16 mouse cellular contexts compared by ENCODE assay signal in the genomic region with DNA sequence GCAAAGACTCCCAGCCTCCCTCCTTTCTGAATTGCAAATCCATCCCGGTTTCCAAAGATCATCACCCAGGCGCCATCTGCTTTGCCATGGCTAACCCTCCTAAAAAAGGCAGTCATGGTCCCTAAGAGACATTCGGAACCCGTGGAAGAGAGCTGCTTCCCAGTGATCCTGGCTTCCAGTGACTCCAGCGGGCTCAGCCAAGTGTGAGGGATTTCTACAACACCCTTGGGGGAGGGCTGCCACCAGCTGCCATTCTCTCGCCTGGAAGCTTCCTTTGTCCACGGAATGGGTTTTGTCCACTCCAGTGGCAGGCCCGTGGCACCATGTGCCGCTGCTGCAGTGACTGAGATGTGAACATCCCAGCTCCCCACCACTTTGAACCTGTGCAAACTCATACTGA.
DNase-seq lines count a peak whose midpoint lies in the region; ATAC-seq and TF ChIP-seq lines count a peak whose summit lies in the region.
"Had no signal": no experiment of that assay in that cellular context is flagged by ENCODE, and none has a peak within 500 bp of the region (broad histone marks: within the 10 kb centered on the region; RNA-seq: fewer than 3 reads in every experiment).

No protein-coding gene starts in this region.

- peak; percentile 40; the same call in 1 of the 2 replicates for ATAC-seq in kidney, postnatal 0 days (replicated peaks; ENCODE audit: low FRiP score, low read depth)
- peak; percentile 36; the same call in 1 of the 2 replicates for ATAC-seq in forebrain, embryonic 12.5 days (ENCODE audit: low FRiP score)
- ATAC-seq in hindbrain, embryonic 13.5 days (ENCODE audit: low FRiP score): 0 out of 2 replicates have a peak, but pooled peaks have one; percentile 14
- no peak for ATAC-seq in neural tube, embryonic 15.5 days (ENCODE audit: low FRiP score)
- ATAC-seq in CD4-positive, CD25-positive, alpha-beta regulatory T cell, adult 4 months: no peak

- DNase-seq in kidney, postnatal 0 days (ENCODE audit: low spot score): no peak
- no peak for DNase-seq in kidney, postnatal 25 days
- DNase-seq in adrenal gland, adult (ENCODE audit: inconsistent age in 2 of 2, low spot score in 1 of 2): no peak
- DNase-seq: adrenal gland, postnatal 36 days; heart, postnatal 14 days; kidney, adult 11 months; layer of hippocampus, postnatal 36 days; liver, embryonic 13.5 days; spleen, adult 18-20 months; thymus, postnatal 14 days had no signal

- peaks cover 22% of the 10 kb centered on the region; the same call in 1 of the 2 replicates for H3K27me3 ChIP-seq in kidney, postnatal 0 days (ENCODE audit: insufficient read depth, low read length)
- H3K27me3 ChIP-seq in forebrain, embryonic 12.5 days: peaks cover 53% of the 10 kb centered on the region
- H3K27me3 ChIP-seq in hindbrain, embryonic 13.5 days: peaks cover 74% of the 10 kb centered on the region
- H3K27me3 ChIP-seq in neural tube, embryonic 15.5 days (replicated peaks): peaks cover 60% of the 10 kb centered on the region

- no peak overlapping the region for H3K9ac ChIP-seq in kidney, postnatal 0 days (ENCODE audit: low read depth, low read length)
- H3K9ac ChIP-seq in forebrain, embryonic 12.5 days: no peak overlapping the region
- no peak overlapping the region for H3K9ac ChIP-seq in hindbrain, embryonic 13.5 days
- no peak overlapping the region for H3K9ac ChIP-seq in neural tube, embryonic 15.5 days (replicated peaks)
- H3K9ac ChIP-seq: embryonic facial prominence, embryonic 13.5 days; liver, embryonic 13.5 days had no signal

- no peaks in the 10 kb centered on the region for H3K9me3 ChIP-seq in kidney, postnatal 0 days (replicated peaks; ENCODE audit: low read length)
- H3K9me3 ChIP-seq in forebrain, embryonic 12.5 days: no peaks in the 10 kb centered on the region
- H3K9me3 ChIP-seq in hindbrain, embryonic 13.5 days: no peaks in the 10 kb centered on the region
- no peaks in the 10 kb centered on the region for H3K9me3 ChIP-seq in neural tube, embryonic 15.5 days (replicated peaks)
- H3K9me3 ChIP-seq: embryonic facial prominence, embryonic 13.5 days; limb, embryonic 10.5 days; liver, embryonic 13.5 days had no signal

- H3K4me2 ChIP-seq in kidney, postnatal 0 days (ENCODE audit: low read length): no peak overlapping the region
- peak overlapping the region; percentile 27 for H3K4me2 ChIP-seq in forebrain, embryonic 12.5 days
- H3K4me2 ChIP-seq in hindbrain, embryonic 13.5 days: 0 out of 2 replicates have a peak overlapping the region, but pooled peaks have one; percentile 6
- H3K4me2 ChIP-seq in neural tube, embryonic 15.5 days: peak overlapping the region; percentile 9; the same call in 1 of the 2 replicates
- H3K4me2 ChIP-seq: embryonic facial prominence, embryonic 13.5 days; liver, embryonic 13.5 days had no signal

- 13% methylated on average over 9 of the region's 9 CpGs for WGBS in kidney, postnatal 0 days
- WGBS in forebrain, embryonic 12.5 days: 2% methylated on average over 9 of the region's 9 CpGs
- WGBS in hindbrain, embryonic 13.5 days: 6% methylated on average over 9 of the region's 9 CpGs
- 5% methylated on average over 9 of the region's 9 CpGs for WGBS in neural tube, embryonic 15.5 days

- no peak for TF ChIP-seq CTCF in kidney, postnatal 0 days (IDR thresholded peaks at IDR 0.05; ENCODE audit: low read depth)

- H3K27ac ChIP-seq in kidney, postnatal 0 days: no peak overlapping the region
- peak overlapping the region; percentile 19; the same call in 1 of the 2 replicates for H3K27ac ChIP-seq in forebrain, embryonic 12.5 days
- H3K27ac ChIP-seq in hindbrain, embryonic 13.5 days: no peak overlapping the region
- no peak overlapping the region for H3K27ac ChIP-seq in neural tube, embryonic 15.5 days (replicated peaks)
- H3K27ac ChIP-seq: embryonic facial prominence, embryonic 13.5 days; limb, embryonic 10.5 days; liver, embryonic 13.5 days had no signal

- H3K4me3 ChIP-seq in kidney, postnatal 0 days (replicated peaks; ENCODE audit: low read depth, low read length): no peak overlapping the region
- H3K4me3 ChIP-seq in forebrain, embryonic 12.5 days (replicated peaks): no peak overlapping the region
- no peak overlapping the region for H3K4me3 ChIP-seq in hindbrain, embryonic 13.5 days
- no peak overlapping the region for H3K4me3 ChIP-seq in neural tube, embryonic 15.5 days (replicated peaks)
- H3K4me3 ChIP-seq: embryonic facial prominence, embryonic 13.5 days; limb, embryonic 10.5 days; liver, embryonic 13.5 days had no signal

- H3K36me3 ChIP-seq in kidney, postnatal 0 days (ENCODE audit: insufficient read depth, low read length): no peaks in the 10 kb centered on the region
- no peaks in the 10 kb centered on the region for H3K36me3 ChIP-seq in forebrain, embryonic 12.5 days (replicated peaks)
- H3K36me3 ChIP-seq in hindbrain, embryonic 13.5 days: no peaks in the 10 kb centered on the region
- H3K36me3 ChIP-seq in neural tube, embryonic 15.5 days: no peaks in the 10 kb centered on the region
- H3K36me3 ChIP-seq: embryonic facial prominence, embryonic 13.5 days; limb, embryonic 10.5 days; liver, embryonic 13.5 days had no signal

- H3K4me1 ChIP-seq in kidney, postnatal 0 days (replicated peaks; ENCODE audit: insufficient read depth, low read length): no peaks in the 10 kb centered on the region
- peaks cover 33% of the 10 kb centered on the region for H3K4me1 ChIP-seq in forebrain, embryonic 12.5 days
- peaks cover 38% of the 10 kb centered on the region for H3K4me1 ChIP-seq in hindbrain, embryonic 13.5 days (replicated peaks)
- H3K4me1 ChIP-seq in neural tube, embryonic 15.5 days: peaks cover 24% of the 10 kb centered on the region
- H3K4me1 ChIP-seq: embryonic facial prominence, embryonic 13.5 days; liver, embryonic 13.5 days had no signal

Comparison
In these comparisons a context has a peak if more than half of its experiments do, and no peak if none do; other contexts are left out.
1. ATAC-seq: peak in kidney, postnatal 0 days (single experiment), forebrain, embryonic 12.5 days (single experiment) and hindbrain, embryonic 13.5 days (single experiment); none in neural tube, embryonic 15.5 days (single experiment) and CD4-positive, CD25-positive, alpha-beta regulatory T cell, adult 4 months (single experiment).